Mouse (Mus musculus): ENCODE measurements at regions not wholly inside any gene's neighbourhood (a gene's known extent, or its start where the extent isn't known, plus 50 kb on each side); places are given as distances from the start of the nearest gene placed in this dataset.
A peak's percentile ranks its signal among the peaks of the same experiment; 100 is the strongest.

DNA sequence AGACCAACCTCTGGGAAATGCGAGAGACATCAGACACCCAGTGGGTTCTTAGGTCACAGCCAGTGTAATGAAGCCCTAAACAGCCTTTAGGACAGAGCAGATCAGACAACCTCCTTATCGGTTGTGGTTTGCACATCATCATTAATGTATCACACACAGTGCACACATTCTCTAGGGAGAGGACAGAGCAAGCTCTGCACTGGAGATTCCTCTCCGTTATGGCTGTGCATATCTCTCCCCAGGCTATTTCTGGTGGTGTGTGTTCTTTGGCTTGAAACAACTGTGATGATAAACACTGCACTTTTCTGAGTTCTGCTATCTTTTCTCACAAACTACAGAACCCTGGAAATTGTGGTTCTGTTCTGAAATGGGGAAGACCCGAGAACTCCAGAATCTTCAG lies 291.3 kb upstream of the Camk1g start:
- Histone ChIP-seq H3K4me3 (no peak overlapping the region), H3K27ac (no peak overlapping the region)
- TF ChIP-seq CTCF (IDR thresholded peaks at IDR 0.05) = no peak
- DNase-seq = no peak
- intact Hi-C loops (cut with DNase I) = no loop called here

DNA sequence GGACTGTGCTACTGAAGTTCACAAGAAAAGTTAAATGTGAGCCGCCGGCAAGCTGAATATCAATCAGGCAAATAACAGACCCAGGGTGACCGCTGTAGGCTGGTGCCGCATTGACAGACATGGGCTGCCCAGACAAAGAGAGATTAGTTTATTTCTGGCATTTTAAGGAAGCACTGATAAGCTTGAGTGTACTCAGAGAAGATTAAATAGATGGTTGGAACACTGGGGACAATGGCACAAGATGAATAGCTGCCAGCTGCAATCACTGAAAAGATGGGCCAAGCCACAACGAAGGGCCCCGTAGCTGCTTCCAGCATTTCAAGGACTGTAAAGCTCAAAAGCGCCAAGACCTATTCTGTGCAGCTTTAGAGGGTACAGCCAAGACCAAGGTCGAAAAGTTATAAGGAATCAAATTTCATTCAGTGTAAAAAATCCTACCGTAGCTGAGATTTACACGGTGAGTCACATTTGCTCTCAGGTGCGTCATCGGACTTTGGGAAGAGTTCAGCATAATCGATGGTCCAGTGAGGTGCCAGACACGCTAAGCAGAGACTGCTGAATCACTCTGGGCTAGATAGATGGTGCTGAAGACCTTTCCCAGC lies 285.1 kb upstream of the Camk1g start:
- no peak overlapping the region for H3K4me3 ChIP-seq
- no peak for DNase-seq
- TF ChIP-seq CTCF (IDR thresholded peaks at IDR 0.05) = no peak
- H3K27ac ChIP-seq = no peak overlapping the region
- intact Hi-C loops (cut with DNase I) = no loop called here

DNA sequence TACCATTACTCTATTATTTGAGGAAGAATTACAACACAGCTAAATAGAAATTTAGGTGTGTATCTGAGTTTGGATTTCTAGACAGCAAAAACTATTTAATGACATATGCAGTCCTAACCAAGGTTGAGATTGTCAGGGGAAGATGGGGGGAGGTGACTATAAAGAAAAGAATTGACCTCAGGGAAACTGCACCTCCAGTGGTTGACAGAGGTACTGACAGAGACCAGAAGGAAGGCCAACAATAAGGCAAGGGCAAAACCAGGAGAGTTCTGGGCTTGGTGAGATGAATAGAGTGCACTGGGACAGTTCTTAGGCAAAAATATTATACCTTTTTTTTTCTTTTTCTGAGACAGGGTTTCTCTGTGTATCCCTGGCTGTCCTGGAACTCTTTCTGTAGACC lies 280.2 kb upstream of the Camk1g start:
- H3K4me3 ChIP-seq = no peak overlapping the region
- TF ChIP-seq CTCF (IDR thresholded peaks at IDR 0.05) = peak; percentile 18; the same call in 1 of the 2 replicates
- no peak overlapping the region for H3K27ac ChIP-seq
- intact Hi-C loops (cut with DNase I) = no loop called here
- no peak for DNase-seq

DNA sequence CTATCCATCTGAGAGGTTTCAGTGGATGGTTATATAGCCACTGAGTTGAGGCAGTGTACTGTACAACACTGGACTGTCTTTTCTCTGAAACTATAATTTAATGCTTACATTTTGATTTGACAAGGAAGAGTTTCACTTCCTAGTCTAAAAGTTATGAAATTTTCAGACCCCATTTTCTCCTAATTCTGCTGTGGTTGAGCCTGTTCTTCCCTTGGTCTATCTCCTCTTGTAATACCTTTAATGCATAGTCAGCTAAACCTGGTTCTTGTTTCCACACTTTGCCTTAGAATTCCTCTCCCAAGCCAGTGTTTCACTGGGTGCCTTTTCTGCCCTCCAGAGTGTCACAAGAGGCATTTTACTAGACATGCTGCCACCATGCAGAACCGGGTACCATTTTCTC lies 279.3 kb upstream of the Camk1g start:
- no peak for DNase-seq
- H3K4me3 ChIP-seq = no peak overlapping the region
- no peak overlapping the region for H3K27ac ChIP-seq
- TF ChIP-seq CTCF (IDR thresholded peaks at IDR 0.05) = no peak
- intact Hi-C loops (cut with DNase I) = no loop called here

DNA sequence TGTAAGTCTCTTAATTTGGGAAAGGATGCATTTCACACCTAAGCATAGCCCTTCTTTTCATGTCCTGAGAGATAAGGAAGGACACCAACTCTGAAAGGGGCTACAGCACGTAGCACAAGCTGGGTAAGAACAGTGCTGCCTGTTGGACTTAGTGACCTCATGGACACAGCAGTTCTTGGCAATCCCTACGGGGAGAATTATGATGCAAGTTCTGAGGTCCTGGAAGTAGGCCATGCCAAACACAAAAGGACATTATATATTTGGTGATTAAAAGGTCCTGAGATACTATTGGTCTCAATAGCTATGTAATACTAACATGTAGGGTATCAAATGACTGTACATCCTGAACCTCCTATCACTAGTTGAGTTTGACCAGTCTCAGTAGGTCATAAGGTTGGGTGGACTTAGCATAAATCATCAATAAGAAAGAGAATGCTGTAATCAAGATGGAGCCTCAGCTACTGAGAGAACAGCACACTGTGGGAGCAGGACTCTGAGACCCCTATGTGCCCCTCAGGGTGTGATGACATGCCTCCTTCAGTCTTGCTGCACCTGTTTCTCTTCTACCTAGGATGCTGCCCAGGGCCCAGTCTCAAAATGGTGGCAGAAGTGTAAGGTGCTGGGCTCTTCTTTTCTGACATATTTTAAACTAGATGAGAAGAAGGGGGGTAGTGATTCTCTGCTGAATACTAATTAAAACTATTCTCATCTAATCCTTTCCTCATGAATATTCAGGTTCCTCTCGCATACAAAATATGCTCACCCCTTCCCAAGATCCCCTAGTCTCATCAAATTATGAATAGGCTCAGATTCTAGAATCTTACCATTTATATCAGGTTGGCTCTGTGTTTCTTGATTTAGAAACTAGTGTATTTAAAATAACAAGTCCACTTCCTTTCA lies 277.5 kb upstream of the Camk1g start:
- Histone ChIP-seq H3K27ac (no peak overlapping the region), H3K4me3 (no peak overlapping the region)
- intact Hi-C loops (cut with DNase I) = no loop called here
- no peak for DNase-seq
- no peak for TF ChIP-seq CTCF (IDR thresholded peaks at IDR 0.05)

DNA sequence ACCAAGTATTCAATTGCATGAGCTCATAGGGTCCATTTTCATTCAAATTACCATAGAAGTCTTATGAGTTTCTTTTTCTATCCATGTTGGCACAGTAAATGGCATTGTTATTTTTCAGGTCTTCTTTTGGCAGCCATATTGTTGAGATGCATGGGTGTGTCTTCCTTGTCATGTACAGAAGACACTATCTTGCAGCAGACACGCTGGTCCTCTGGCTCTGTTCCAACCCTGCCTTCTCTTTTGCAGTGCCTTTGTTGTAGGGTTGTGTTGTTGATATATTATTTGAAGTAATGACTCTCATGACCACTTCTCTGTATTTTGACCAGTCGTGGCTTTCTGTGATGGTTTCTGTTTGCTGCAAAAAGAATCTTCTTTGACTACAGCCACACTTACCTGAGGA lies 274.4 kb upstream of the Camk1g start:
- Histone ChIP-seq H3K4me3 (no peak overlapping the region), H3K27ac (no peak overlapping the region)
- TF ChIP-seq CTCF (IDR thresholded peaks at IDR 0.05) = no peak
- intact Hi-C loops (cut with DNase I) = no loop called here
- no peak for DNase-seq

- TF ChIP-seq CTCF (IDR thresholded peaks at IDR 0.05) = no peak
- intact Hi-C loops (cut with DNase I) = no loop called here
- Histone ChIP-seq H3K4me3 (no peak overlapping the region), H3K27ac (no peak overlapping the region)
- no peak for DNase-seq
Measured at GRCm38 (mm10) chr1:193636451-193636850, 266.4 kb upstream of the Camk1g start.

DNA sequence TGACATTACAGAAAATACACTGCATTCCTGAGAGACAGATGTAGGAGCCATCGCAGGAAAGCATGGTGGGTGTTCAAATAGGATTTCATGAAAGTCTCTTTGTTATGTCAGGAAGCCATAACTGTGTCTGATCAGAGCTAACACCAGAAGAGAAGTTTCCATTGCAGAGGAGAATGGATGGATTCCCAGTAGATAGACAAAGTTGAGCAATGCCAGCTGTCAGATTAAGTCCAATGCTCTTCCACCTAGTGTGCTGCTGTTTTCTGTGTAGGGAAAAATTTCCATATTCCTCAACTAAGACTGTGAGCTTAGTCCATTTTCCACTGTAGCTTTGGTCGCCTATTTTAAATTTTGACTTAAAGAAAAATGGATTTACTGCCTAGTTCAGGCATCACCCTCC lies 262.0 kb upstream of the Camk1g start:
- DNase-seq = no peak
- no peak for TF ChIP-seq CTCF (IDR thresholded peaks at IDR 0.05)
- intact Hi-C loops (cut with DNase I) = no loop called here
- H3K27ac ChIP-seq = no peak overlapping the region
- H3K4me3 ChIP-seq = no peak overlapping the region

DNA sequence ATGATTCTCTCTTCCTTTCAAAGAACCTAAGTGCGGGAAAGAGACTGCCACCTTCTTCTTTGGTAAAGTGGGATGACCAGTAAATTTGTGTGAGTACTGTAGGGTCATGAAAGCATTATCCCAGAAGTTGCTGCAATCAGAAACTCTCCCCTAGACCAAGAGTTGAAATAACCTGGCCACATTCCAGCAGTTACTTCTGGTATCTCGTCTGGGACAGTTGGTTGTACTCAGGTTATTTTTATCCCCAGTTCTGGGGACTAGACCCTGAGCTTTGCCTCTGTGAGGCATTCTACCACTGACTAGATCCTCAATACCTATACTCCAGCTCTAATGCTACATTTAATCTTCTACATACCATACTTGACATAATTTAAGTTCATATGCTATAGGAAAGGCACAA lies 259.8 kb upstream of the Camk1g start:
- no peak overlapping the region for H3K4me3 ChIP-seq
- no peak for DNase-seq
- no peak overlapping the region for H3K27ac ChIP-seq
- intact Hi-C loops (cut with DNase I) = no loop called here
- no peak for TF ChIP-seq CTCF (IDR thresholded peaks at IDR 0.05)

- intact Hi-C loops (cut with DNase I) = no loop called here
- DNase-seq = no peak
- Histone ChIP-seq H3K27ac (no peak overlapping the region), H3K4me3 (no peak overlapping the region)
- TF ChIP-seq CTCF (IDR thresholded peaks at IDR 0.05) = no peak
Measured at GRCm38 (mm10) chr1:193626924-193627849, 257.1 kb upstream of the Camk1g start.

DNA sequence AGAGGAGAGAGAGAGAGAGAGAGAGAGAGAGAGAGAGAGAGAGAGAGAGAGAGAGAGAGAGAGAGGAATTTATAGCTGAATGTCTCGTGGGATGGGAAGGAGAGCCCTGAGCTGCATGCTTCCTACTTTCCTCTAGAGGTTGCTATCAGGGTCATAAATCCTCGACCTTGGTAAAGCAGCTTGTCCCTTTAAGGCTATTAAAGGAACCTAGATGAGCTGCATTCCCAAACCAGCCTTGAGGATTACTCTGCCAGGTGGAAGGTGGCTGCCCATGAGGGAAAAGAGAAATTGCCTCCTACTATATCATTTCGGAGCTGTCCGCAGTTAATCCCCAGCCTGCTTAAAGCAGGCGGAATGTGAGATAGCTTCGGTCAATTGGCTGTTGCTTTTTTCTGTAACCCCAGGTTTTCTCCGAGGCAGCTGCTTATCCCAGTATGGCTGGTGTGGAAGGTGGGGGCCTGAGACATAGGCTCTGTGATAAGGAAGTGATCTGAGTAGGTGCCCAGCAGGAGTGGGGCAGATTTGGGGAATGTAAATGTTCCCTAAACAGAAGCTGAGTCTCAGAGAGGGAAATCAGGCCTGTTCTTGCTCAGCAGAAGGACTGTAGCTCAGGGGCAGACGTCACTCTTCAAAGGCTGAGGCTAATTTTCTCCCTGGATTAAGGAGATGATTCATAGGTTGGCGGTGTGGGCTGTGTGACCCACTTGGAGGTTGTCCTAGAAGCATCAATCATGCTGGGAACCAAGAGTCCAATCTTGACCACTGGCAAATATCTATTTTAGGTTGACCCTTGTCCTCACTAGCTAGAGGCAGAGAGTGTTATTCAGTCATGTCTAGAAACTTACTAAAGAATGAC lies 255.2 kb upstream of the Camk1g start:
- TF ChIP-seq CTCF (IDR thresholded peaks at IDR 0.05) = peak; percentile 21; the same call in 1 of the 2 replicates
- intact Hi-C loops (cut with DNase I) = no loop called here
- DNase-seq = peak; percentile 64
- H3K4me3 ChIP-seq = peak overlapping the region; percentile 58
- peak overlapping the region; percentile 83 for H3K27ac ChIP-seq

GRCm38 (mm10) chr1:193623571-193623970 lies 253.5 kb upstream of the Camk1g start:
- intact Hi-C loops (cut with DNase I) = no loop called here
- no peak for DNase-seq
- Histone ChIP-seq H3K27ac (no peak overlapping the region), H3K4me3 (no peak overlapping the region)
- TF ChIP-seq CTCF (IDR thresholded peaks at IDR 0.05) = no peak

All from gastrocnemius, adult 2 months (tissue).